24 mouse cellular contexts compared by ENCODE assay signal in the genomic region with DNA sequence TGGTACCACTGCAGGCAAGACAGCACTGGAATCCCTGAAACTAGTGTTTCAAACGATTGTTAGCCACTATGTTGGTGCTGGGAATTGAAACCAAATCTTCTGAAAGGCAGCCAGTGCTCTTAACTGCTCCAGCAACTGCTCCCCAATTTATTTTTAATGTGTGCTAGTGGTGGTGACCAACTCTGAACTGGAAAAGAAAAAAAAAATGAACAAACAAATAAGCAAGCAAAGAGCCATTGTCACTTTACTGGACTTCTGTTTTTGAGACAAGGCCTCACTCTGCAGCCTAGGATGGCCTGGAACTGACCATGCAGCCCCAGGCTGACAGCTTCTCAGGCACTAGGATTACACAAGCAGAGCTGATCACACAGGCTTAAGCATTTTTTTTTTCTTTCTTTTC.
"Had no signal": no experiment of that assay in that cellular context is flagged by ENCODE, and none has a peak within 500 bp of the region (broad histone marks: within the 10 kb centered on the region; RNA-seq: fewer than 3 reads in every experiment).

No protein-coding gene starts in this region.

- DNase-seq: liver, postnatal 0 days; lung, adult 2 months; lung, postnatal 14 days; lung, postnatal 36 days; retina, postnatal 1 day; right cerebral cortex, adult 18-20 months; right cerebral cortex, postnatal 25 days; right cerebral cortex, postnatal 4 days; spleen, adult 18-20 months; thymus, adult 2 months; thymus, postnatal 25 days; thymus, postnatal 4 days had no signal

- H3K4me1 ChIP-seq: liver, embryonic 15.5 days; lung, embryonic 15.5 days; megakaryocyte, embryonic 14.5 days; midbrain, embryonic 13.5 days; midbrain, embryonic 15.5 days; neural tube, embryonic 13.5 days; neural tube, embryonic 15.5 days; stomach, embryonic 15.5 days had no signal

- ATAC-seq: liver, postnatal 0 days; lung, postnatal 0 days; midbrain, embryonic 13.5 days; midbrain, embryonic 15.5 days had no signal

- H3K36me3 ChIP-seq: liver, embryonic 15.5 days; lung, embryonic 15.5 days; midbrain, embryonic 13.5 days; midbrain, embryonic 15.5 days; neural tube, embryonic 13.5 days; neural tube, embryonic 15.5 days; stomach, embryonic 15.5 days had no signal

- H3K27ac ChIP-seq: liver, embryonic 15.5 days; lung, embryonic 15.5 days; macrophage; midbrain, embryonic 13.5 days; midbrain, embryonic 15.5 days; neural tube, embryonic 13.5 days; neural tube, embryonic 15.5 days; stomach, embryonic 15.5 days; stomach, postnatal 0 days had no signal

- H3K4me3 ChIP-seq: liver, embryonic 15.5 days; lung, embryonic 15.5 days; megakaryocyte, embryonic 14.5 days; midbrain, embryonic 13.5 days; midbrain, embryonic 15.5 days; myocyte; neural tube, embryonic 13.5 days; neural tube, embryonic 15.5 days; stomach, embryonic 15.5 days had no signal

- H3K9me3 ChIP-seq: liver, embryonic 15.5 days; lung, embryonic 15.5 days; midbrain, embryonic 13.5 days; midbrain, embryonic 15.5 days; neural tube, embryonic 13.5 days; neural tube, embryonic 15.5 days; stomach, embryonic 15.5 days had no signal

- H3K27me3 ChIP-seq: lung, embryonic 15.5 days; megakaryocyte, embryonic 14.5 days; midbrain, embryonic 13.5 days; midbrain, embryonic 15.5 days; neural tube, embryonic 13.5 days; neural tube, embryonic 15.5 days; stomach, embryonic 15.5 days had no signal
